Mouse (Mus musculus) intestine, embryonic 15.5 days (tissue): ENCODE data around the gene Mrps16. TPM values are rescaled to one million over a fixed set of nuclear protein-coding genes. Genes with fewer than 3 reads are reported as not detected.

ENCODE experiments used
- ATAC-seq: fragments of 200-750 bp; cut with Nextera tagmentation; 2 replicates; pipeline ENCODE4 v1.8.0; 2017; ENCODE audit warnings: moderate TSS enrichment, moderate library complexity
- H3K27ac ChIP-seq: fragments of 300-500 bp; sonication (generic); 2 replicates; pipeline ENCODE4 v1.5.1; 2015; ENCODE audit warnings: mild to moderate bottlenecking, inconsistent platforms
- H3K27me3 ChIP-seq: fragments of 300-500 bp; sonication (generic); replicated peaks from 2 replicates; pipeline ENCODE4 v1.6.1; 2015; ENCODE audit warnings: inconsistent platforms
- H3K36me3 ChIP-seq: fragments of 300-500 bp; sonication (generic); 2 replicates; pipeline ENCODE4 v1.6.1; 2015; ENCODE audit warnings: inconsistent platforms
- H3K4me1 ChIP-seq: fragments of 300-500 bp; sonication (generic); replicated peaks from 2 replicates; pipeline ENCODE4 v1.6.1; 2015; ENCODE audit warnings: inconsistent platforms
- H3K4me2 ChIP-seq: fragments of 300-500 bp; sonication (generic); replicated peaks from 2 replicates; pipeline ENCODE4 v1.6.1; 2015; ENCODE audit warnings: mild to moderate bottlenecking, inconsistent platforms
- H3K4me3 ChIP-seq: fragments of 300-500 bp; sonication (generic); replicated peaks from 2 replicates; pipeline ENCODE4 v1.5.1; 2015; ENCODE audit warnings: inconsistent platforms
- H3K9ac ChIP-seq: fragments of 300-500 bp; sonication (generic); 2 replicates; pipeline ENCODE4 v1.6.1; 2015; ENCODE audit warnings: inconsistent platforms
- H3K9me3 ChIP-seq: fragments of 300-500 bp; sonication (generic); 2 replicates; pipeline ENCODE4 v1.6.1; 2016; ENCODE audit warnings: inconsistent platforms
- WGBS: fragments of 180-500 bp; shearing (Covaris S2); methylation state at CpG from one replicate; pipeline ENCODE4 v1.1.7; 2015; 5-methylcytosine and 5-hydroxymethylcytosine counted together
- polyA plus RNA-seq: library from polyadenylated mRNA; unstranded; fragments of >200 nt; fragmentation: Nextera tagmentation; extraction: Ambion mirVana; gene quantifications from 2 replicates; pipeline ENCODE4 v1.2.1, GENCODE M21; 2015

The Mrps16 gene
- polyA plus RNA-seq = 97.9 and 100 TPM in 2 replicates

DNA sequence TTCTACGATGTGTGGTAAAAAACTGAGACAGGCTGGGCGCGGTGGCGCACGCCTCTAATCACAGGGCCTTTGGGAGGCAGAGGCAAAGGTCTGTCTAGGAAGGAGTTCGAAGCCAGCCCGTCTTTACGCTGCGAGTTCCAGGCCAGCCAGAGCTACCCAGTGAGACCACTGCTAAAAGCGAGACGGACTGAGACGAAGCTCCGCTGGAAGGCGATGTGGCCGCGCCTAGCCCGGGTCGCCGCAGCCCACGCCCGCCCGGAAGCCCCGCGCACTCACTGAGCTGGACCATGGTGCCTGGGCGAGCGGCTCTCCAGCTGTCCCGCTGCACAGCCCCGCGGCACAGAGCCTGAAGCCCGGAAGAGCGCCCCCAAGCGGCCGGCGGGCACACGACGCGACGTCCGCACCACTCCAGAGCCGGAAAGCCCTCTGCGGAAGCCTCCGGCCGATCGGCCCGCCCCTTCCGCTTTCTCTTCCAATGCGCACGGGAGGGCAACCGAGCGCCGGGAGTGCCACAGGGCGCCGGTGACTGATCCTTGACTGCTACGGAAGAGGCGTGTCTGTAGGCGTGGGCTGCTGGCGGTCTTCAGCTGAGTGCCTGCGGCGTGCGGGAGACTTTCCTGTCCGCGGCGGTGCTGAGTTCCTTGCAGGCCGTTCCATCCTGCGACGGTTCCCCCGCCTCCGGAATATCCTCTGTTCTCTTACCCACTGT, at the start of gene Mrps16:
Gene Mrps16 (minus strand): TSS at position 430 of the 709 bp plus-strand sequence.
- H3K4me2 ChIP-seq = peak within 1 kb of the TSS; percentile 64
- peaks cover 3% of the 10 kb centered on the region; the same call in 1 of the 2 replicates for H3K4me1 ChIP-seq
- ATAC-seq = peak; percentile 97
- WGBS = under 1% methylated on average over 68 of the region's 68 CpGs
- no peaks in the 10 kb centered on the region for H3K9me3 ChIP-seq
- no peaks in the 10 kb centered on the region for H3K27me3 ChIP-seq
- peak within 1 kb of the TSS; percentile 86 for H3K27ac ChIP-seq
- peak within 1 kb of the TSS; percentile 69 for H3K4me3 ChIP-seq
- peaks cover 7% of the 10 kb centered on the region; the same call in 1 of the 2 replicates for H3K36me3 ChIP-seq
- peak within 1 kb of the TSS; percentile 89 for H3K9ac ChIP-seq

DNA sequence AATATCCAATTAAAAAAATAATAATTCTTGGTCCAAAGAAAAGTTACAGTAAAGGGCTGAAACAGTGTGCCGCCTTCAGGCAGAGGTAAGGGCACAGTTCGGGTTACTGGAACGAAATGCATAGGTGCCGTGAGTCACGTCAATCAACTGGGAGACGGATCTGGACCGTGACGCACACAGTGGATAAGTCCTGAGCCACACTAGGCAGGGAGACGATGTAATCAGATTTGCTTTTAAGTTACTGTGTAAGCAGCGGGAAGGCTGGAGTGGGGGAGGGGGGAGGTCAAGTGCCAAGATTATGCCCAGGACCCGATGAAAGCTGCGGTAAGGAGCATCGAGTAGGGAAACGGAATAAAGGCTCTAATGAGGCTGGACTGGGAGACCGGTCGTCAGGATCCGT, 48.8 kb upstream of the Mrps16 start:
- Histone ChIP-seq H3K9ac (no peak overlapping the region), H3K27me3 (no peaks in the 10 kb centered on the region), H3K4me1 (no peaks in the 10 kb centered on the region), H3K27ac (no peak overlapping the region), H3K36me3 (no peaks in the 10 kb centered on the region), H3K9me3 (no peaks in the 10 kb centered on the region), H3K4me3 (no peak overlapping the region), H3K4me2 (no peak overlapping the region)
- WGBS = 73% methylated on average over 17 of the region's 17 CpGs
- ATAC-seq = no peak

DNA sequence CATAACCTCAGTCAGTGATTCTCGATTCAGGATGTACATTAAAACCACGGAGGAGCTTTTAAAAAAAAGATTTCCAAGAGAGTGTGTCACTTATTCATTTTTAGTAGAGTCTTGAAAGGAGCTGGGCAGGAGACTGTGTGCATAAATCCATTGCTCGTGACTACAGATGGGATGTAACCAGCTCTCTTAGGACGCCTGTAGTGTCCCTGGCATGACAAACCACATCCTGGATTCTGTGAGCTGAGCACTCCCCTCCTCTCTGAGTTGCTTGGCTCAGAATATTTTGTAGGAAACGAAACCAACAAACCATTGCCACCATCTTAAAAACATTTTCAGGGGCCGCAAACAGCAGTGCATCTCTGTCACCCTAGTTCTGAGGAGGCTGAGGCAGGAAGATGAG, 43.5 kb upstream of the Mrps16 start:
- 63% methylated on average over 6 of the region's 6 CpGs for WGBS
- H3K27ac ChIP-seq = no peak overlapping the region
- no peak for ATAC-seq

DNA sequence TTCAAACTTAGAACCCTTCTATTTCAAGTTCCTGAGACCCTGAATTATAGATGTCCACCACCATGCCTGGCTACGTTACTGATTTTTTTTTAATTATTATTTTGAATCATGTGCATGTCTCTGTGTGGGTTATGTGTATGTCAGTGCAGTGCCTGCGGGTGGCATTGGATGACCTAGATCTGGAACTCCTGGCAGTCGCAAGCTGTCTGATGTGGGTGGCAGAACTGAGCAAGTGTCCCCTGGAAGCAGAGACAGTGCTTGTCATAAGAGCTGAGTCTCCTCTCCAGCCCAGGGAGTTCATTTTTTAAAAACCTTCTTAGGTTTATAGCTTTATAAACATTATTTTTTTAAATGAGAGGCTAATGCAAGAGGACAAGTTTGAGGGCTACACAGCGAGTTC, 39.0 kb upstream of the Mrps16 start:
- Histone ChIP-seq H3K27ac (no peak overlapping the region), H3K4me1 (no peaks in the 10 kb centered on the region), H3K9ac (no peak overlapping the region), H3K36me3 (no peaks in the 10 kb centered on the region), H3K4me2 (no peak overlapping the region), H3K27me3 (no peaks in the 10 kb centered on the region), H3K9me3 (no peaks in the 10 kb centered on the region), H3K4me3 (no peak overlapping the region)
- 74% methylated on average over 4 of the region's 4 CpGs for WGBS
- no peak for ATAC-seq

More for the DNA sequence above, 43.5 kb upstream of the Mrps16 start:
- Histone ChIP-seq H3K9me3 (no peaks in the 10 kb centered on the region), H3K27me3 (no peaks in the 10 kb centered on the region), H3K4me3 (no peak overlapping the region), H3K4me1 (no peaks in the 10 kb centered on the region), H3K4me2 (no peak overlapping the region), H3K36me3 (no peaks in the 10 kb centered on the region), H3K9ac (no peak overlapping the region)

DNA sequence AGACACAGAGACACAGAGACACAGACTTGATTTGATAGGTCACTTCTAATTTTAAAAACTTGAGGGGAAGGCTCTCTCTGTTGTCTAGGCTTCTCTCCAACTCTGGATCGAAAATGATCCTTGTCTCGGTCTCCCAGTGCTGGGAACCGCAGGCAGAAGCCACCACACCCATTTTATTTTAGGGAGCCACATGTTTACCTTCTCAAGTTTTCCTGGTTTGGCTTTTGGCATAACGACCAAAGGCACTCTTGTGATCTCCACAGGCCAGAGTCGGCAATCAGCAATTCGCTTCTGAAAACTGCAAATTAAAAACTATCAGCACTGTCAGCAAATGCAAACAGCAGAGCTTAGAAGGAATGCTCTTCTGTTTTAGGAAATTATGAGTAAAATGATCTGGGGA, 38.3 kb upstream of the Mrps16 start:
- no peak for ATAC-seq
- H3K4me2 ChIP-seq = no peak overlapping the region
- H3K36me3 ChIP-seq = no peaks in the 10 kb centered on the region
- no peak overlapping the region for H3K27ac ChIP-seq
- no peak overlapping the region for H3K4me3 ChIP-seq
- WGBS = 71% methylated on average over 6 of the region's 6 CpGs
- H3K9ac ChIP-seq = no peak overlapping the region
- no peaks in the 10 kb centered on the region for H3K27me3 ChIP-seq
- H3K4me1 ChIP-seq = no peaks in the 10 kb centered on the region
- H3K9me3 ChIP-seq = no peaks in the 10 kb centered on the region

DNA sequence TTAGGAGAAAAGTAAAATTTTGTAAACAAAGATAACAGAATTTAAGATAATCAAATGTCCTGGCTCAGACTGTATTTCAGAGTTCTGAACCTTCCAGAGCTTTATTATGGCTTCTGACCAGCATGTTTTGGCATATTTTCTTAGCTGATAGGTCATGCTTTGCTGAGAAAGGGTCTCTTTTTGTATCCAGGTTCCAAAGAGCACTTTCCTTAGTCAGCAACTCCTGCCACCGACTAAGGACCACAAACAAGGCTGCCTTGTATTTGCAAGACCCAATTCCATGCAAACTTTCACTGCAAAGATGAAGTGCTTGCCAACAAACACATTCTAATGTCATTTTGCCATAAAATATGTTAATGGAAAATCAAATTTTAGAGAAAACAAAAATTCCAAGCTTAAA, 36.4 kb upstream of the Mrps16 start:
- H3K9me3 ChIP-seq = no peaks in the 10 kb centered on the region
- no peak overlapping the region for H3K27ac ChIP-seq
- no peak overlapping the region for H3K4me3 ChIP-seq
- H3K36me3 ChIP-seq = no peaks in the 10 kb centered on the region
- no peaks in the 10 kb centered on the region for H3K4me1 ChIP-seq
- ATAC-seq = no peak
- WGBS = 59% methylated on average over 1 of the region's 1 CpGs
- no peaks in the 10 kb centered on the region for H3K27me3 ChIP-seq
- no peak overlapping the region for H3K4me2 ChIP-seq
- no peak overlapping the region for H3K9ac ChIP-seq

DNA sequence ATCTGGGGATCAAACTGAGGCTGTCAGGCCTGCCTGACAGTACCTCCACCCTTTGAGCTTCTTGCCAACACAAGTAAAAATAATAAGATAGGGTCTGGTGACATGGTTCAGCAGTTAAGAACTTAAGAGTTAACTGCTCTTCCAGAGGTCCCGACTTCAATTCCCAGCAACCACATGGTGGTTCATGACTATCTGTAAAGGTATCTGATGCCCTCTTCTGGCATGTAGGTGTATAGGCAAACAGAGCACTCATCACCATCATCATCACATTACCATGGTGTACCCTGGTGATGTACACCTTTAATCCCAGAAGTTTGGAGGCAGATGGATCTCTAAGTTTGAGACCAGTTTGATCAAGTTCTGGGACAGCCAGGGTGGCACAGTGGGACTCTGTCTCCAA, 35.2 kb upstream of the Mrps16 start:
- H3K36me3 ChIP-seq = no peaks in the 10 kb centered on the region
- H3K9ac ChIP-seq = no peak overlapping the region
- 24% methylated on average over 1 of the region's 1 CpGs for WGBS
- no peak for ATAC-seq
- no peaks in the 10 kb centered on the region for H3K27me3 ChIP-seq
- no peaks in the 10 kb centered on the region for H3K4me1 ChIP-seq
- H3K27ac ChIP-seq = no peak overlapping the region
- no peaks in the 10 kb centered on the region for H3K9me3 ChIP-seq
- H3K4me3 ChIP-seq = no peak overlapping the region
- no peak overlapping the region for H3K4me2 ChIP-seq

DNA sequence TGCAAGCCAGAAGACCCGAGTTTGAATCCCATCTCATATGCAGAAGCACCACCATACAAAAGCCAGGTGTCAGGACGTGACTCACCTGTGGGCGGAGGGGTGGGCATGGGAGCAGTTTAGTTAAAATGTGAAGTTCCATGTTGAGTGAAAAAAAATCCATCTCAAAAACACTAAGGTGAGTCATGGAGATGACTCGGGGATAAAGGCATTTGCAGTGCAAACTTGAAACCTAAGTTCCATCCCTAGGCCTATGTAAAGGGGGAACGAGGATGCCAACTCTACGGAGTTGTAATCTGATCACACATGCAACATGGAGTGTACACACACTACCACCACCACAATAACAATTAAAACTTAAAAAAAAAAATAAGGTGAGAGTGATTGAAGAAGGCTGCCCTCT, 29.6 kb upstream of the Mrps16 start:
- no peak overlapping the region for H3K4me3 ChIP-seq
- no peak overlapping the region for H3K9ac ChIP-seq
- ATAC-seq = no peak
- no peaks in the 10 kb centered on the region for H3K36me3 ChIP-seq
- no peak overlapping the region for H3K27ac ChIP-seq
- H3K4me2 ChIP-seq = no peak overlapping the region
- H3K4me1 ChIP-seq = no peaks in the 10 kb centered on the region
- H3K27me3 ChIP-seq = no peaks in the 10 kb centered on the region
- WGBS = 89% methylated on average over 6 of the region's 6 CpGs
- H3K9me3 ChIP-seq = no peaks in the 10 kb centered on the region

DNA sequence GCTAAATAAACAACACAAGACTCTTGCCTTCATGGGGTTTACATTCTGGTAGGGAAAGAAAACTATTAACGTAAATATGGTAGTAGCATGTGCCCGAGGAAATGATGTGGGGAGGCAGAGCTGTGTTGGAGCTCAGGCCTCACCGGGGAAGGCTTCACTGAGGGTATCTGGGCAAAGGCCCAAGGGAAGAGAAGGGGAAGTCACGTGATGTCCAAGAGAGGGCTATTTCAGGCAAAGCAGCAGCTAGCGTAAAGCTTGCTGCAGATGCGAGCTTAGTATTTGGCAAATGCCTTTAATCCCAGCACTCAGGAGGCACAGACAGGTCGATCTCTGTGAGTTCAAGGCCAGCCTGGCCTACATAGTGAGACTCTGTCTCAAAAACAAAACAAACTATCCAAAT, 28.8 kb upstream of the Mrps16 start:
- Histone ChIP-seq H3K9ac (no peak overlapping the region), H3K4me3 (no peak overlapping the region), H3K36me3 (no peaks in the 10 kb centered on the region), H3K4me1 (no peaks in the 10 kb centered on the region), H3K27ac (no peak overlapping the region), H3K9me3 (no peaks in the 10 kb centered on the region), H3K27me3 (no peaks in the 10 kb centered on the region), H3K4me2 (no peak overlapping the region)
- ATAC-seq = no peak
- WGBS = 76% methylated on average over 7 of the region's 7 CpGs

DNA sequence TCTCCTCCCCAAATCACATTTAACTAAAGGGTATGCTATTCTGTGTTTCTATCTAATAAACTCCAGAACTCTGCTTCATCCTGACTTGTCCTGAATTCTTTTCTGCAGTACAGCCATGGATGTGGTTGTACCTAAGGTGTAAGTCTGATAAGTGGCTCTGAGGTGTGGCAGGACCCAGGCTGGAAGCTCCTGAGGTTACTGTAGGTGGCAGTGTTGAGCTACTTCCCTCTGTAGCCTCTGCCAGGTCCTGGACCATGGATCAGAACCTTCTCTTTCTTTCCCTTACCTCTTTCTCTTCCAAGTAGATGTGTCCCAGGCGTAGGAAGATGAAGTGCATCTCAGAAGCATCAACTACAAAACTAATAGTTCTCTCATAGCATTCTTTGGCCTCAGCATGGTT, 6.6 kb upstream of the Mrps16 start:
- H3K4me2 ChIP-seq = no peak overlapping the region
- no peak overlapping the region for H3K27ac ChIP-seq
- H3K4me1 ChIP-seq = no peaks in the 10 kb centered on the region
- no peaks in the 10 kb centered on the region for H3K9me3 ChIP-seq
- WGBS = 65% methylated on average over 1 of the region's 1 CpGs
- no peaks in the 10 kb centered on the region for H3K36me3 ChIP-seq
- no peaks in the 10 kb centered on the region; the same call in 1 of the 2 replicates for H3K27me3 ChIP-seq
- no peak overlapping the region for H3K9ac ChIP-seq
- peak; percentile 59; the same call in 1 of the 2 replicates for ATAC-seq
- no peak overlapping the region for H3K4me3 ChIP-seq

DNA sequence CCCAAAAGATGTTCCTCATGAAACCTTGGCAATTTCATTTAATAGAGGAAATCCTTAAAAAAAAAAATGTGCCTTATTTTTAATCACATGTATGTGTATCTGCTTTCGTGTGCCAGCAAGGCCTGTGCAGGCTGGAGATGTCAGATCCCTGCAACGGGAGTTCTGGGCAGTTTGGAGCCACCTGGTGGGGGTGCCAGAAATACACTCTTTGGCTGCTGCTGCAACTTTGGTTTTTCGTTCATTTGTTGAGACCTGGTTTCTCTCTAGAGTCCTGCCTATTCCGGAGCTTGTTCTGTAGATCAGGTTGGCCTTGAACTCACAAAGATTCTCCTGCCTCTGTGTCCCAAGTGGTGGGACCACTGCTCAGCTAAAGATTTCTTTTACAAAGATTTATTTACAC, 5.4 kb upstream of the Mrps16 start:
- ATAC-seq = no peak
- Histone ChIP-seq H3K27ac (no peak overlapping the region), H3K36me3 (no peaks in the 10 kb centered on the region), H3K4me2 (no peak overlapping the region), H3K9me3 (no peaks in the 10 kb centered on the region), H3K27me3 (no peaks in the 10 kb centered on the region; the same call in 1 of the 2 replicates), H3K4me3 (no peak overlapping the region), H3K4me1 (0 out of 2 replicates have a peak, but pooled peaks cover 3% of the 10 kb centered on the region), H3K9ac (no peak overlapping the region)
- WGBS = 40% methylated on average over 4 of the region's 4 CpGs

DNA sequence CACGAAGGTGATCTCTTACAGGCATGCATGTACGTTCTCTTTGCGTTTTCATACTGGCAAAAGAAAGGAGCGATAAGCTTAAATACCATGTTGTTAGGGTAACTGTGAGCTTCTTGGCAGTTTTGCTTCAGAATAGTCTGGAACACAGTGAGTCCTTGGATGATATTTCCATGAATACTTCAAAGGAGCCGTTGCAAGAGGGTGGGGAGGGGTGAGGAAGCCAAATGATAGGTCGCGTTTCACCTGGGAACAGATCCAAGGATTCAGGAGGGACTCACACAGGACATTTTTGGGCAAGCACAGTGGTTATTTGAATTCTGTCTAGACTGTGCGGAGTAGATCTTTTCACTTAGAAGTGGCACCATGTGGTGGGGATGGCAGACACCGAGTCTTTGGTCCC, 3.8 kb upstream of the Mrps16 start:
- Histone ChIP-seq H3K4me2 (no peak overlapping the region), H3K4me3 (no peak overlapping the region), H3K9me3 (no peaks in the 10 kb centered on the region), H3K4me1 (peaks cover 3% of the 10 kb centered on the region; the same call in 1 of the 2 replicates), H3K36me3 (no peaks in the 10 kb centered on the region), H3K9ac (no peak overlapping the region), H3K27ac (no peak overlapping the region), H3K27me3 (no peaks in the 10 kb centered on the region; the same call in 1 of the 2 replicates)
- 83% methylated on average over 9 of the region's 9 CpGs for WGBS
- no peak for ATAC-seq

DNA sequence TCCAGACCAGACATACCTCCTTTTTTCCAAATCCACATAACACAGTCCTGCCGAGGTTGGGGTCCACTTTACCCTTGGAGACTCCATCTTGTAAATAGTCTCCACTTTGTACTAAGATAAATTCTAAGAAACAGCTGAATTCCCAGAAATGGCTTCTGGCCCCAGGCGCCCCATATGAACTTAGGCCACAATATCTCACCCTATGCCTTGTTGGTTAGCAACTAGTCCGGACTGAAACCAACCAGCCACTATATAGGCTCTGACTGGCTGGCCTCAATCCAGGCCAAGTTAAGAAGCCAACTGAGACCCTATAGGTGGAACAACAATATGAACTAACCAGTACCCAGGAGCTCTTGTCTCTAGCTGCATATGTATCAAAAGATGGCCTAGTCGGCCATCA, 1.1 kb downstream of the Mrps16 start:
- H3K4me2 ChIP-seq = 0 out of 2 replicates have a peak overlapping the region, but pooled peaks have one; percentile 17

More for the DNA sequence above, 1.1 kb downstream of the Mrps16 start:
- no peaks in the 10 kb centered on the region for H3K9me3 ChIP-seq
- peaks cover 8% of the 10 kb centered on the region for H3K4me1 ChIP-seq
- no peak overlapping the region for H3K9ac ChIP-seq
- ATAC-seq = no peak
- no peak overlapping the region for H3K4me3 ChIP-seq
- WGBS = 87% methylated on average over 4 of the region's 4 CpGs
- no peaks in the 10 kb centered on the region for H3K27me3 ChIP-seq
- H3K27ac ChIP-seq = no peak overlapping the region
- H3K36me3 ChIP-seq = peaks cover 7% of the 10 kb centered on the region; the same call in 1 of the 2 replicates
